Mouse (Mus musculus): Measurements from ENCODE around the gene St8sia4. TPM values are rescaled to one million over a fixed set of nuclear protein-coding genes. Genes with fewer than 3 reads are reported as not detected.
A peak's percentile ranks its signal among the peaks of the same experiment; 100 is the strongest.

St8sia4 gene
- polyA plus RNA-seq, 1 experiment from 2014 or later: 1.6 TPM

DNA sequence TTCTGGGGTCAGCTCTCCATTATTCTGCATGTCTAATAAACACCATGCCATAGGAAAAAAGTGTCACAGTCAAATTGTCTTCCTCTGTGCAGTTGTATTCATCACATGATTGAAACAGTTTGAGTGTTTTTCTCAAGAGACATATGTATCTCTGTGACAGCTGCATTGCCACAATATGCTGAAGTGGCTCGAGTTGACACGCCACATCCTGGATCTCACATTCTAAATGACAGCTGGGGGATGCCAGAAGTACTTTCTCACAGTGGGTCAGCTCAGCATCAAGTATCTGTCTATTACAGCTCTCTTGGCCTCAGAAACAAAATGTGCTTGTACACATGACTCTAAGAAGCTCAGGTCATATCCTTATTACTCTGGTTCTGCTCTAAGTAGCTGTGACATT, 61.9 kb downstream of the St8sia4 start:
- Histone ChIP-seq H3K4me2 (ENCODE audit: low read length) (no peak overlapping the region), H3K9ac (ENCODE audit: low read depth, low read length) (no peak overlapping the region), H3K4me1 (replicated peaks; ENCODE audit: insufficient read depth, low read length) (no peaks in the 10 kb centered on the region), H3K4me3 (replicated peaks; ENCODE audit: low read depth, low read length) (no peak overlapping the region), H3K36me3 (ENCODE audit: insufficient read depth, low read length) (no peaks in the 10 kb centered on the region), H3K9me3 (replicated peaks; ENCODE audit: low read length) (no peaks in the 10 kb centered on the region), H3K27me3 (ENCODE audit: insufficient read depth, low read length) (no peaks in the 10 kb centered on the region), H3K27ac (no peak overlapping the region)
- TF ChIP-seq CTCF (IDR thresholded peaks at IDR 0.05; ENCODE audit: low read depth): no peak
- ATAC-seq (replicated peaks; ENCODE audit: low FRiP score, low read depth) (no peak), DNase-seq (ENCODE audit: low spot score) (peak; percentile 13)
- WGBS: 66% methylated on average over 2 of the region's 2 CpGs

DNA sequence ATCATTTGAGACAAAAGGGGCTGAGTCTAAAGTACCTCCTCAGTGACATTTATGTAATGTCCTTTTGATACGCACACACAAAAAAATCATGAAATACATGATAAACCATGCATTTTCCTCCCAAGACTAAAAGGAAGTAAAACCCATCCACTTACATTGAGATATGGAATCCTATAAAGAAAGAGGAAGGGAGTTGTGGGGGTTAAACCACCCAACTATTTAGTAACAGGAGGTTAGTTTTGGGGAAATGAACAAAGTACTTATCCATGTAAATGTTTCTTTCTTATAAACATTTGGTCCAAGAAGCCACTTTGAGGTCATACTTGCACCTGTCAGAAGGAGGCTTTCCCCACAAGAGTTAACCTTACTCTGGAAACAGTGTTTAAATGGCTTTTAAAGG, 69.3 kb downstream of the St8sia4 start:
- no peak for DNase-seq (ENCODE audit: low spot score)
- no peaks in the 10 kb centered on the region for H3K9me3 ChIP-seq (replicated peaks; ENCODE audit: low read length)
- no peak overlapping the region for H3K9ac ChIP-seq (ENCODE audit: low read depth, low read length)
- ATAC-seq (replicated peaks; ENCODE audit: low FRiP score, low read depth): no peak
- 88% methylated on average over 1 of the region's 1 CpGs for WGBS
- H3K27me3 ChIP-seq (ENCODE audit: insufficient read depth, low read length): no peaks in the 10 kb centered on the region
- no peaks in the 10 kb centered on the region for H3K4me1 ChIP-seq (replicated peaks; ENCODE audit: insufficient read depth, low read length)
- H3K4me3 ChIP-seq (replicated peaks; ENCODE audit: low read depth, low read length): no peak overlapping the region
- H3K4me2 ChIP-seq (ENCODE audit: low read length): no peak overlapping the region
- no peak overlapping the region for H3K27ac ChIP-seq
- H3K36me3 ChIP-seq (ENCODE audit: insufficient read depth, low read length): no peaks in the 10 kb centered on the region
- TF ChIP-seq CTCF (IDR thresholded peaks at IDR 0.05; ENCODE audit: low read depth): no peak

DNA sequence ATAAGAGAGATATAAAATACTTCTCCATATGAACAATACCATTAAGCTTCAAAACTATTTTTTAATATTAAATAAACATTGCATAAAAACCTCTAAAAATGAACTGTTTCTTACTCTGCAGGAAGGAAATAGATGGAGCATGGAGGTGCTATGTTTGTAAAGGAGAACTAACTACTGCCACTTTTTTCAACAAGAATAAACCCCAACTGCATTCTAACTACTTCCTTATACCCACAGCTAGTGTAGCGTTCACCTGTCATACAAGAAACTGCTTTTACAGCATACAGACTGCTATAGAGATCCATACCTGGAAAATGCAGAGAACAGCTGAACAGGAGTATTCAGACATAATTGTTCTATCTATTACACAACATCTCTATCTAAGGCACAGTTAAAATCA, 70.5 kb downstream of the St8sia4 start:
- H3K4me2 ChIP-seq (ENCODE audit: low read length): no peak overlapping the region
- no peaks in the 10 kb centered on the region for H3K9me3 ChIP-seq (replicated peaks; ENCODE audit: low read length)
- 87% methylated on average over 1 of the region's 1 CpGs for WGBS
- H3K9ac ChIP-seq (ENCODE audit: low read depth, low read length): no peak overlapping the region
- H3K27me3 ChIP-seq (ENCODE audit: insufficient read depth, low read length): no peaks in the 10 kb centered on the region
- no peak for TF ChIP-seq CTCF (IDR thresholded peaks at IDR 0.05; ENCODE audit: low read depth)
- ATAC-seq (replicated peaks; ENCODE audit: low FRiP score, low read depth) (no peak), DNase-seq (ENCODE audit: low spot score) (no peak)
- no peak overlapping the region for H3K4me3 ChIP-seq (replicated peaks; ENCODE audit: low read depth, low read length)
- H3K36me3 ChIP-seq (ENCODE audit: insufficient read depth, low read length): no peaks in the 10 kb centered on the region
- no peak overlapping the region for H3K27ac ChIP-seq
- no peaks in the 10 kb centered on the region for H3K4me1 ChIP-seq (replicated peaks; ENCODE audit: insufficient read depth, low read length)

DNA sequence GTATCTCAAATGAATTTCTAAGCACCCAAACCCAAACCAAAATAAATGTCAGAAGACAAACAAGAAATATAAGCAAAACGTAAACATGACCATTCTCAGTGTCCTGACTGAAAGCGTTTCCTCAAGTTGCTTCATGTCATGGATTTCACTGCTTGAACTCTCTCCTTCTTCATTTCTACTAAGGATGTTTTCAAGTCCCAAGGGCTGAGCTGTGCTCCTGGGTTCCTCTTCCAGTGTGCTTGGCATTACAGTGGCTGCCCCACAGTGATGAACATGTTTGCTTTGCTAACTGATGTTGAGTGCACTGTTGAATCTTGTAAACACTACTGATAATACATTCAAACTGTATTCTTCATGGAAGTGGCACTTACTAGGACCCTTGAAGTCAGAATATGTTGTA, 76.3 kb downstream of the St8sia4 start:
- H3K4me3 ChIP-seq (replicated peaks; ENCODE audit: low read depth, low read length): no peak overlapping the region
- 75% methylated on average over 2 of the region's 2 CpGs for WGBS
- TF ChIP-seq CTCF (IDR thresholded peaks at IDR 0.05; ENCODE audit: low read depth): no peak
- H3K27ac ChIP-seq: no peak overlapping the region
- no peak overlapping the region for H3K9ac ChIP-seq (ENCODE audit: low read depth, low read length)
- DNase-seq (ENCODE audit: low spot score): no peak
- ATAC-seq (replicated peaks; ENCODE audit: low FRiP score, low read depth): no peak
- H3K36me3 ChIP-seq (ENCODE audit: insufficient read depth, low read length): no peaks in the 10 kb centered on the region
- no peak overlapping the region for H3K4me2 ChIP-seq (ENCODE audit: low read length)
- no peaks in the 10 kb centered on the region for H3K4me1 ChIP-seq (replicated peaks; ENCODE audit: insufficient read depth, low read length)
- no peaks in the 10 kb centered on the region for H3K9me3 ChIP-seq (replicated peaks; ENCODE audit: low read length)
- no peaks in the 10 kb centered on the region for H3K27me3 ChIP-seq (ENCODE audit: insufficient read depth, low read length)

DNA sequence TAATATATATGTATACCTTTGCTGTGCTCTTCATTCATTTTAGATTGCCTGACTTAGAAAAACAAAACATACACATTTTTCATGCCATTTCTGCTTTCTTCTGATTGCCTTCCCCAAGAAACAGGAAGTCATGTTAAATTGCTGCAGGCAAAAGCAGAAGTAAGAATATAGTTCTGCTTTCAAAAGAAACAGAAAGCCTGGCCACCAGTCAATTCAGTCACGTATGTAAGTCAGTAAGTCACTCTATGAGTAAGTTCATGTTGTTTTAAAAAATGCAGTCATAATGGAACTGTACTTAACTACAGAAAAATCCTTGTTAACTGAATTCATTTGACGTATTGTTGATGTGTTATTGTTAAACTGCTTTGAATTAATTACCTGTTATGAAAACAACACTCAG, 77.3 kb downstream of the St8sia4 start:
- no peak overlapping the region for H3K9ac ChIP-seq (ENCODE audit: low read depth, low read length)
- TF ChIP-seq CTCF (IDR thresholded peaks at IDR 0.05; ENCODE audit: low read depth): no peak
- no peak for ATAC-seq (replicated peaks; ENCODE audit: low FRiP score, low read depth)
- H3K36me3 ChIP-seq (ENCODE audit: insufficient read depth, low read length): no peaks in the 10 kb centered on the region
- H3K27me3 ChIP-seq (ENCODE audit: insufficient read depth, low read length): no peaks in the 10 kb centered on the region
- no peak for DNase-seq (ENCODE audit: low spot score)
- no peaks in the 10 kb centered on the region for H3K9me3 ChIP-seq (replicated peaks; ENCODE audit: low read length)
- H3K4me1 ChIP-seq (replicated peaks; ENCODE audit: insufficient read depth, low read length): no peaks in the 10 kb centered on the region
- no peak overlapping the region for H3K4me2 ChIP-seq (ENCODE audit: low read length)
- 73% methylated on average over 2 of the region's 2 CpGs for WGBS
- H3K27ac ChIP-seq: no peak overlapping the region
- H3K4me3 ChIP-seq (replicated peaks; ENCODE audit: low read depth, low read length): no peak overlapping the region

DNA sequence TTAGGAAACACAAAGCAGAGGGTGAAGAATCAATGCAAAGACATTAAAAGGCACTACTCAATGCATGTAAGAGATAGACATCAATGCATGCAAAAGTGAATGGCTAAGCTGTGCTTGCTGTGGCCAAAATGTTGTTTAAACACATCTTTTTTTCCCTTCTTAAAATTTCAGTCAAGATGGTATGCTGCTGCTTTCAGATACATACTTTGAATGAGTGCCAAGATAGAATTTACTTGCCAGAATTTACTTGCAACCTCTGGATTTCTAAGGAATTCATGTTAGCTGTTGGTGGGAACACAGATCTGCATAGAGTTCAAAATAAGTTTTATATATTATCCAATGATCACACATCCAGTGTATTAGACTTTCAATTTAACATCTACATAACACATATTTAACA, 77.9 kb downstream of the St8sia4 start:
- Histone ChIP-seq H3K27ac (no peak overlapping the region), H3K4me2 (ENCODE audit: low read length) (no peak overlapping the region), H3K9ac (ENCODE audit: low read depth, low read length) (no peak overlapping the region), H3K27me3 (ENCODE audit: insufficient read depth, low read length) (no peaks in the 10 kb centered on the region), H3K4me3 (replicated peaks; ENCODE audit: low read depth, low read length) (no peak overlapping the region), H3K9me3 (replicated peaks; ENCODE audit: low read length) (no peaks in the 10 kb centered on the region), H3K36me3 (ENCODE audit: insufficient read depth, low read length) (no peaks in the 10 kb centered on the region), H3K4me1 (replicated peaks; ENCODE audit: insufficient read depth, low read length) (no peaks in the 10 kb centered on the region)
- ATAC-seq (replicated peaks; ENCODE audit: low FRiP score, low read depth) (no peak), DNase-seq (ENCODE audit: low spot score) (no peak)
- TF ChIP-seq CTCF (IDR thresholded peaks at IDR 0.05; ENCODE audit: low read depth): no peak

DNA sequence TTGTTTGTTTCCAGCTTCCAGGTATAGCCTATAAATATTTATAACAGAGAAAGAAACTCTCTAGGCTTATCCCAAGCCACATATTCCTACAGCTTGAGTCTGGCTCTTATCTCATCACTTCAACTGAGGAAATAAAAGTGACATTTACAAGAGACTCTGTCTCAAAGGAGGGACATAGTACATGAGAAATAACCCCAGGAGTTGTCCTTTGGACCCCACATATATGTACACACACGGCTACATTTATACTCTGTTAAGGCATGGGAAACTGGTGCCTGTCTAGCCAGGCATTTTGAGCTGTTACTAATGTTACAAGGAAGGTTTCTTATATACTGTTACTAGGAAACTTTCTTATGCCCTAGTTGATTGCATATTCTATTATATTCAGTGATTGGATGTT, 84.1 kb downstream of the St8sia4 start:
- H3K27me3 ChIP-seq (ENCODE audit: insufficient read depth, low read length): no peaks in the 10 kb centered on the region
- H3K9me3 ChIP-seq (replicated peaks; ENCODE audit: low read length): no peaks in the 10 kb centered on the region
- WGBS: 73% methylated on average over 1 of the region's 1 CpGs

More for the DNA sequence above, 84.1 kb downstream of the St8sia4 start:
- TF ChIP-seq CTCF (IDR thresholded peaks at IDR 0.05; ENCODE audit: low read depth): no peak
- no peak overlapping the region for H3K9ac ChIP-seq (ENCODE audit: low read depth, low read length)
- H3K36me3 ChIP-seq (ENCODE audit: insufficient read depth, low read length): no peaks in the 10 kb centered on the region
- H3K27ac ChIP-seq: no peak overlapping the region
- DNase-seq (ENCODE audit: low spot score): no peak
- ATAC-seq (replicated peaks; ENCODE audit: low FRiP score, low read depth): no peak
- no peak overlapping the region for H3K4me2 ChIP-seq (ENCODE audit: low read length)
- H3K4me1 ChIP-seq (replicated peaks; ENCODE audit: insufficient read depth, low read length): no peaks in the 10 kb centered on the region
- no peak overlapping the region for H3K4me3 ChIP-seq (replicated peaks; ENCODE audit: low read depth, low read length)

Measured in kidney, postnatal 0 days (tissue).